Mouse (Mus musculus) heart, embryonic 14.5 days (tissue): ENCODE measurements around the gene Exoc8. TPM values are rescaled to one million over a fixed set of nuclear protein-coding genes. Genes with fewer than 3 reads are reported as not detected.

ENCODE experiments used
- ATAC-seq: fragments of 200-750 bp; cut with Nextera tagmentation; 2 replicates; pipeline ENCODE4 v1.8.0; 2017; ENCODE audit warnings: low read depth, moderate TSS enrichment; ENCODE audit not compliant: insufficient number of reproducible peaks, insufficient read depth, low FRiP score
- H3K27ac ChIP-seq, 2 experiments: fragments of 200-500 bp in 1 of 2; fragments of 300-500 bp in 1 of 2; sonication (generic) in 1 of 2; replicated peaks in 1 of 2; 2 replicates each; pipeline ENCODE4 v1.5.1; 2012 to 2014; ENCODE audit warnings: low read depth in 2 of 2, low read length in 2 of 2, control low read depth in 1 of 2, mild to moderate bottlenecking in 1 of 2, mixed read lengths in 1 of 2; ENCODE audit not compliant: control insufficient read depth in 1 of 2, insufficient read depth in 1 of 2
- H3K27me3 ChIP-seq: fragments of 300-500 bp; sonication (generic); 2 replicates; pipeline ENCODE4 v1.6.1; 2014; ENCODE audit warnings: mild to moderate bottlenecking, low read length, control low read depth; ENCODE audit not compliant: control insufficient read depth, insufficient read depth
- H3K36me3 ChIP-seq: fragments of 300-500 bp; sonication (generic); 2 replicates; pipeline ENCODE4 v1.6.1; 2014; ENCODE audit warnings: mild to moderate bottlenecking, control low read depth, low read length, mixed read lengths; ENCODE audit not compliant: control insufficient read depth, insufficient read depth
- H3K4me1 ChIP-seq, 2 experiments: fragments of 200-500 bp in 1 of 2; fragments of 300-500 bp in 1 of 2; sonication (generic) in 1 of 2; 2 replicates each; pipeline ENCODE4 v1.6.1; 2012 to 2014; ENCODE audit warnings: low read length in 2 of 2, control low read depth in 1 of 2, mixed read lengths in 1 of 2; ENCODE audit not compliant: control insufficient read depth in 2 of 2, insufficient read depth in 2 of 2
- H3K4me2 ChIP-seq: fragments of 300-500 bp; sonication (generic); 2 replicates; pipeline ENCODE4 v1.6.1; 2014; ENCODE audit warnings: mild to moderate bottlenecking, low read length
- H3K4me3 ChIP-seq, 2 experiments: fragments of 200-500 bp in 1 of 2; fragments of 300-500 bp in 1 of 2; sonication (generic) in 1 of 2; 2 replicates each; pipeline ENCODE4 v1.5.1; 2012 to 2014; ENCODE audit warnings: low read length in 2 of 2, mild to moderate bottlenecking in 2 of 2, control low read depth in 1 of 2, low read depth in 1 of 2, moderate library complexity in 1 of 2; ENCODE audit not compliant: control insufficient read depth in 1 of 2, insufficient read depth in 1 of 2
- H3K9ac ChIP-seq: fragments of 300-500 bp; sonication (generic); 2 replicates; pipeline ENCODE4 v1.6.1; 2014; ENCODE audit warnings: mild to moderate bottlenecking, low read length
- H3K9me3 ChIP-seq: fragments of 300-500 bp; sonication (generic); 2 replicates; pipeline ENCODE4 v1.6.1; 2016; ENCODE audit warnings: low read length, control low read depth; ENCODE audit not compliant: control insufficient read depth
- WGBS: fragments of 180-500 bp; shearing (Covaris S2); extraction: QIAGEN DNeasy Blood & Tissue Kit; methylation state at CpG from one replicate; pipeline ENCODE4 v1.1.7; 2014; 5-methylcytosine and 5-hydroxymethylcytosine counted together
- polyA plus RNA-seq: library from polyadenylated mRNA; unstranded; fragments of >200 nt; fragmentation: Nextera tagmentation; extraction: Ambion mirVana; gene quantifications from 2 replicates; pipeline ENCODE4 v1.2.1, GENCODE M21; 2014

Gene Exoc8
- polyA plus RNA-seq, 1 experiment from 2014 or later: 5.8 TPM

- no peaks in the 10 kb centered on the region for H3K27me3 ChIP-seq
- 83% methylated on average over 2 of the region's 2 CpGs for WGBS
- H3K9ac ChIP-seq: no peak overlapping the region
- no peak for ATAC-seq
- no peak overlapping the region for H3K27ac ChIP-seq
- H3K36me3 ChIP-seq: peaks cover 93% of the 10 kb centered on the region
- H3K4me3 ChIP-seq: no peak overlapping the region
- H3K4me2 ChIP-seq: no peak overlapping the region
- H3K9me3 ChIP-seq: no peaks in the 10 kb centered on the region
- H3K4me1 ChIP-seq: peaks cover 4 to 6% of the 10 kb centered on the region in 2 experiments; a peak in 2 of 4 replicates
Observed at GRCm38 (mm10) chr8:124905482-124905881, 8.0 kb upstream of the Exoc8 start.

- ATAC-seq: no peak
Observed at GRCm38 (mm10) chr8:124903198-124903597, 5.7 kb upstream of the Exoc8 start.

GRCm38 (mm10) chr8:124898251-124898905, 873 bp upstream of the Exoc8 start:
- Histone ChIP-seq H3K9ac (peak overlapping the region; percentile 90), H3K36me3 (peaks cover 63% of the 10 kb centered on the region), H3K9me3 (no peaks in the 10 kb centered on the region), H3K27me3 (no peaks in the 10 kb centered on the region), H3K4me2 (peak overlapping the region; percentile 87), H3K4me3 (peak overlapping the region; percentile 87 to 88), H3K4me1 (peaks cover 10 to 24% of the 10 kb centered on the region in 2 experiments; a peak in 3 of 4 replicates), H3K27ac (peak overlapping the region in 1 of 2 experiments; percentile 20; a peak in 1 of 4 replicates)
- peak; percentile 22 for ATAC-seq
- 3% methylated on average over 31 of the region's 31 CpGs for WGBS

More at GRCm38 (mm10) chr8:124903198-124903597, 5.7 kb upstream of the Exoc8 start:
- Histone ChIP-seq H3K4me3 (no peak overlapping the region), H3K27me3 (no peaks in the 10 kb centered on the region), H3K27ac (no peak overlapping the region), H3K9me3 (no peaks in the 10 kb centered on the region), H3K4me2 (no peak overlapping the region), H3K36me3 (peaks cover 85% of the 10 kb centered on the region), H3K4me1 (peaks cover 5 to 11% of the 10 kb centered on the region in 2 experiments; a peak in 3 of 4 replicates), H3K9ac (no peak overlapping the region)
- 88% methylated on average over 15 of the region's 15 CpGs for WGBS

- no peaks in the 10 kb centered on the region for H3K9me3 ChIP-seq
- peak overlapping the region; percentile 87 to 88 for H3K4me3 ChIP-seq
- H3K27ac ChIP-seq: peak overlapping the region; percentile 82 to 86
- peak overlapping the region; percentile 90 for H3K9ac ChIP-seq
- 0 out of 2 replicates have a peak, but pooled peaks have one; percentile 7 for ATAC-seq
- H3K4me2 ChIP-seq: peak overlapping the region; percentile 97
- no peaks in the 10 kb centered on the region for H3K27me3 ChIP-seq
- peaks cover 53% of the 10 kb centered on the region for H3K36me3 ChIP-seq
- peaks cover 10 to 24% of the 10 kb centered on the region in 2 experiments; a peak in 3 of 4 replicates for H3K4me1 ChIP-seq
- under 1% methylated on average over 60 of the region's 60 CpGs for WGBS
Observed at GRCm38 (mm10) chr8:124896632-124897385, 696 bp downstream of the Exoc8 start.

- Histone ChIP-seq H3K4me2 (peak overlapping the region; percentile 97), H3K4me3 (peak overlapping the region; percentile 87 to 88), H3K36me3 (peaks cover 54% of the 10 kb centered on the region), H3K4me1 (peaks cover 10 to 24% of the 10 kb centered on the region in 2 experiments; a peak in 3 of 4 replicates), H3K27me3 (no peaks in the 10 kb centered on the region), H3K9me3 (no peaks in the 10 kb centered on the region), H3K9ac (peak overlapping the region; percentile 90), H3K27ac (peak overlapping the region in 1 of 2 experiments; percentile 82; a peak in 1 of 4 replicates)
- no peak for ATAC-seq
- 83% methylated on average over 26 of the region's 26 CpGs for WGBS
Observed at GRCm38 (mm10) chr8:124896010-124896631, 1.4 kb downstream of the Exoc8 start.

GRCm38 (mm10) chr8:124892596-124892995, 4.9 kb downstream of the Exoc8 start:
- Histone ChIP-seq H3K36me3 (peaks cover 70% of the 10 kb centered on the region), H3K4me3 (no peak overlapping the region), H3K27ac (no peak overlapping the region), H3K27me3 (no peaks in the 10 kb centered on the region), H3K9me3 (peaks cover 8% of the 10 kb centered on the region; the same call in 1 of the 2 replicates), H3K4me1 (peaks cover 5 to 13% of the 10 kb centered on the region in 2 experiments; a peak in 3 of 4 replicates), H3K9ac (no peak overlapping the region), H3K4me2 (no peak overlapping the region)
- 61% methylated on average over 3 of the region's 3 CpGs for WGBS
- ATAC-seq: no peak

- no peak overlapping the region for H3K27ac ChIP-seq
- H3K4me3 ChIP-seq: no peak overlapping the region
- 93% methylated on average over 5 of the region's 5 CpGs for WGBS
- H3K9me3 ChIP-seq: peaks cover 8% of the 10 kb centered on the region; the same call in 1 of the 2 replicates
- no peaks in the 10 kb centered on the region for H3K27me3 ChIP-seq
- ATAC-seq: no peak
- H3K36me3 ChIP-seq: peaks cover 90% of the 10 kb centered on the region
- H3K4me1 ChIP-seq: no peaks in the 10 kb centered on the region
- H3K4me2 ChIP-seq: no peak overlapping the region
- H3K9ac ChIP-seq: no peak overlapping the region
Observed at GRCm38 (mm10) chr8:124888385-124888784, 9.1 kb downstream of the Exoc8 start.
